Mouse (Mus musculus): ENCODE measurements around the gene Sorbs1.

Sorbs1 gene

GRCm38 (mm10) chr19:40446525-40446924, 67.1 kb downstream of the Sorbs1 start:
- no peak for ATAC-seq (ENCODE audit: insufficient number of reproducible peaks, low FRiP score, low TSS enrichment)

DNA sequence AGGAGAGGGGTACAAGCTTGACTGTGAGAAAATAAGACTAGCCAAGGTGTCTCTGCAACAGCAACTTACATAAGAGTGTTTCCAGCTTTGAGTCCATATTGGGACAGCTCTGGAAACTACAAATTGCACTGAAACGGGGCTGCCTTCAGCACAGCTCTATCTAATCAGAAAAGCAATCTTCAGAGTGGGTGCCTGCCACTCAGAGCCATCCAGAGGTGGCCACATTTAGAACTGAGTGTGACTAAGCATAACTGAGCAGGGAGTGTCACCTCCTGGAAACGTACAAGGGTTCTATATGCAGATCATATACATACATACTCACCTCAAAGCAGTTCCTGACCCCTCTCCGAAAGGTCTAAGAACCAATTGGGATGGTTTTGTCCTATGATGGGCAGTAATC, 71.2 kb downstream of the Sorbs1 start:
- ATAC-seq (ENCODE audit: insufficient number of reproducible peaks, low FRiP score, low TSS enrichment): no peak

- ATAC-seq (ENCODE audit: insufficient number of reproducible peaks, low FRiP score, low TSS enrichment): no peak
These were observed 72.6 kb downstream of the Sorbs1 start for GRCm38 (mm10) chr19:40440951-40441350.

- ATAC-seq (ENCODE audit: insufficient number of reproducible peaks, low FRiP score, low TSS enrichment): no peak
These were observed 74.7 kb downstream of the Sorbs1 start for GRCm38 (mm10) chr19:40438907-40439306.

DNA sequence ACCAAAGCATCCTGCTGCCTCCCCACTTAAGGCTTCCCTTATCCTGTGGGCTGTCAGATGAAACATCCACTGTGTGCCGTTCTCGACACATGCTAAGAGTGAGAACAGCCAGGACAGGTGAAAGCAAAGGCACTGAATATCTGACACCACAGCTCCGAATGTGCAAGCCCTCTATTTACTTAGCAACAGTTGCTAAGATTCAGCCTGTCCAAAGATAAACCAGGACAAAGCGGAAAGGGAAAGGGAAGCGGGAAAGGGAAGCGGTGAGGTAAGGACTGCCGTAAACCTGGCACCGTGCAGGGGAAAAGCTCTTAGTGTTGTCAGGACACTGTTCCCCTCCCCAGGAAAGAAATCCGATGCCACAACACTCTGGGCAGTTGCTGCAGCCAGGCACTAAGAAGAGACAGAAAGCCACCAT, 75.9 kb downstream of the Sorbs1 start:
- ATAC-seq (ENCODE audit: insufficient number of reproducible peaks, low FRiP score, low TSS enrichment): no peak

GRCm38 (mm10) chr19:40436465-40437200, 76.9 kb downstream of the Sorbs1 start:
- ATAC-seq (ENCODE audit: insufficient number of reproducible peaks, low FRiP score, low TSS enrichment): no peak

GRCm38 (mm10) chr19:40435797-40436196, 77.8 kb downstream of the Sorbs1 start:
- no peak for ATAC-seq (ENCODE audit: insufficient number of reproducible peaks, low FRiP score, low TSS enrichment)

GRCm38 (mm10) chr19:40435045-40435444, 78.5 kb downstream of the Sorbs1 start:
- no peak for ATAC-seq (ENCODE audit: insufficient number of reproducible peaks, low FRiP score, low TSS enrichment)

GRCm38 (mm10) chr19:40434042-40434869, 79.3 kb downstream of the Sorbs1 start:
- ATAC-seq (ENCODE audit: insufficient number of reproducible peaks, low FRiP score, low TSS enrichment): no peak

GRCm38 (mm10) chr19:40433316-40433912, 80.2 kb downstream of the Sorbs1 start:
- ATAC-seq (ENCODE audit: insufficient number of reproducible peaks, low FRiP score, low TSS enrichment): no peak

- no peak for ATAC-seq (ENCODE audit: insufficient number of reproducible peaks, low FRiP score, low TSS enrichment)
These were observed 81.6 kb downstream of the Sorbs1 start for GRCm38 (mm10) chr19:40431969-40432368.

- ATAC-seq (ENCODE audit: insufficient number of reproducible peaks, low FRiP score, low TSS enrichment): no peak
These were observed 84.0 kb downstream of the Sorbs1 start for GRCm38 (mm10) chr19:40429572-40429971.

DNA sequence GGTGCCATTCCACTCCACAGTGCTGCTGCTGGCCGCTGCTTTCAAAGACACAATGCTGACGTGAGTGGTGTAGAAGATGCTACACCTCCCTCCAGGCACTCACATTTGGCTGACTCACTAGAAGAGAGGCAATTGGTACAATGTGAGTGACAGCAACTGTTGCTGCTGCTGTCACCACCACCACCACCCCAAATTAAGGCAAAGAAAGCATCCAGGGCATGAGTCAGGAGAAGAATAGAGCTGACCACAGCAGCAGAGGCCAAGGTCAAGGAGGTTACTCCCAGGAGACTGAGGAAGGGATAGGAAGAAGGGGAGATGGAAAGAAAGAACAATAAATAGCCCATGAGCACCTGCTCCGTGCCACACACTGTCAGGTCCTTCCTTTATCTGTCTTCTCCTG, 84.4 kb downstream of the Sorbs1 start:
- no peak for ATAC-seq (ENCODE audit: insufficient number of reproducible peaks, low FRiP score, low TSS enrichment)

- no peak for ATAC-seq (ENCODE audit: insufficient number of reproducible peaks, low FRiP score, low TSS enrichment)
These were observed 87.2 kb downstream of the Sorbs1 start for GRCm38 (mm10) chr19:40426103-40426960.

DNA sequence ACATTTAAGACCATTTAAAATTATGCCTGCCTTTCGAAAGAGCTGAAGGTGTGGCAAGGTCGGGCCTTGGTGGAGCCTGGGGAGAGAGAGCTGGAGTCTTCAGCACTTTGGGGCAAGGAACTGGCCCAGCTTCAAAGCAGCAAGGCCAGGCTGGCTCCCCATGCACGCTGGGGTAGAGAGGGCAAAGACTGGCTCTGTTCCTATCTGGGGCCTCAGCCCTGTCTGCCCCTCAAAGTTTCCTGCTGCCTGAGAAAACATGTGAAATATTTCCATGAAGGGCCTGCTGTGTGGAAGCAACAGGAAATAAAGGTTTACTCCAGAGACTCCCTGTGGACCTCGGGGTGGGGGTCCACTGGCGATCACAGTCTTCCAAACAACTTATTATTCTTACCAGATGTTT, 88.3 kb downstream of the Sorbs1 start:
- ATAC-seq (ENCODE audit: insufficient number of reproducible peaks, low FRiP score, low TSS enrichment): no peak

GRCm38 (mm10) chr19:40421037-40421436, 92.5 kb downstream of the Sorbs1 start:
- no peak for ATAC-seq (ENCODE audit: insufficient number of reproducible peaks, low FRiP score, low TSS enrichment)

GRCm38 (mm10) chr19:40419315-40419714, 94.3 kb downstream of the Sorbs1 start:
- no peak for ATAC-seq (ENCODE audit: insufficient number of reproducible peaks, low FRiP score, low TSS enrichment)

- no peak for ATAC-seq (ENCODE audit: insufficient number of reproducible peaks, low FRiP score, low TSS enrichment)
These were observed 96.3 kb downstream of the Sorbs1 start for GRCm38 (mm10) chr19:40417155-40417821.

DNA sequence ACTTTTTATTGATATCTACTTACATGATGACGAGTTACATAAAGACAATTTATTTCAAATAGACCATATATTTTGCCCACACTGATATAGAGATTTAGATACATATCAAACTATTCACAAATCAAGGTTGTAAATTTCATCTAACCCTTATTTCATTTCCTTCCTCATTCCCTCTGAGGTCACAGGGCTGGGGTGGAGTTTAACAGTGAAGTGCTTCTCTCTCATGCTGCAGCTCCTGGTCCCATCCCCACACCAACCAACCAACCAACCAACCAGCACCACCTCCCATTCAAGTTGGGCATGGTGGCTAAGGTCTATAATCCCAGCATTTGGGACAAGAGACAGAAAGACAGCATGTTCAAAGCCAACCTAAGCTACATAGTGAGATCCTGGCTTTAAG, 97.9 kb downstream of the Sorbs1 start:
- ATAC-seq (ENCODE audit: insufficient number of reproducible peaks, low FRiP score, low TSS enrichment): no peak
